Mouse (Mus musculus): ENCODE results near the gene Pigt. TPM values are rescaled to one million over a fixed set of nuclear protein-coding genes. Genes with fewer than 3 reads are reported as not detected.

Gene Pigt
- polyA plus RNA-seq, 1 experiment from 2014 or later: 67.3 TPM

DNA sequence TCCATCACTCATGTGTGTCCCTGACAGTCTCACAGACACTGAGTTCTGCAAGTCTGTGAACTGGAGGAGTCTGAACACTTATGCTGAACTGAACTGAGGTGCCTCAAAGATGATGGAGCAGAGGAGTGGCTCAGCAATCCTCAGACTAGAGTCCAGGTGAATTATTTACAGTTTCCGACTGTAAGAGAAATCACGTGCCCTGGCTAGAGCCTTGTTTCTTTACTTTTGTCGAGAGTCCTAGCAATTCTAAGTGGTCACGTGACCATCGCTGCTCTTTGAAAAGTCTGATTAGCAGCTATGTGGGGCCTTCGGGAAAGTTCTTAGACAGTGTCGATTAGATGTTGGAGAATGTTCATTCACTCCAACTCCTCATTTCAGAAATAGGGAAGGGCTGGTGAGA, 39.4 kb upstream of the Pigt start:
- no peak overlapping the region for H3K4me3 ChIP-seq
- 0 out of 2 replicates have a peak overlapping the region, but pooled peaks have one; percentile 24 for H3K9ac ChIP-seq
- peaks cover 2% of the 10 kb centered on the region for H3K36me3 ChIP-seq
- no peak overlapping the region for H3K27ac ChIP-seq
- 64% methylated on average over 7 of the region's 7 CpGs for WGBS
- peaks cover 24% of the 10 kb centered on the region for H3K4me1 ChIP-seq (replicated peaks)
- no peaks in the 10 kb centered on the region for H3K9me3 ChIP-seq
- no peak overlapping the region for H3K4me2 ChIP-seq
- ATAC-seq (ENCODE audit: low FRiP score): no peak
- no peaks in the 10 kb centered on the region for H3K27me3 ChIP-seq

DNA sequence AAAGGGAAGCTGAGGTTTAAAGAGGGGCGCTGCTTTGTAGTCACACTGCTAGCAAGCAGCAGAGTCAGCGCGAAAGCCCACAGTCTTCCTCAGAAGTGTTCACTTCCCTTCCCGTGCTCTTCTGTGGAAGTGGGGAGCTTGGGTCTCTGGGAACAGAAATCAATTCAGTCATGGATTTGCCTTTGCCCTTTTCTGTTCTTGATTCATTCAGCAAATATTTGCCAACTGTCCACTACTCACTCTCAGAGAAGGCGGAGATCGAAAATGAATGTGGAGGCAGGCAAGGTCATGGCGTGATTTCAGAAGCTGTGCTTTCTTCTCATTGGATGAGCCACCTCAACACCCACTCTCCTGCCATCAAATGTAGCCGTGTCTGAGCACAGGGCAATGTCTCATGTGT, 38.8 kb upstream of the Pigt start:
- no peaks in the 10 kb centered on the region for H3K27me3 ChIP-seq
- H3K9me3 ChIP-seq: no peaks in the 10 kb centered on the region
- ATAC-seq (ENCODE audit: low FRiP score): no peak
- WGBS: 93% methylated on average over 8 of the region's 8 CpGs
- no peak overlapping the region for H3K27ac ChIP-seq
- H3K4me3 ChIP-seq: no peak overlapping the region
- no peak overlapping the region for H3K4me2 ChIP-seq
- peaks cover 8% of the 10 kb centered on the region for H3K36me3 ChIP-seq
- peaks cover 28% of the 10 kb centered on the region for H3K4me1 ChIP-seq (replicated peaks)
- H3K9ac ChIP-seq: no peak overlapping the region

DNA sequence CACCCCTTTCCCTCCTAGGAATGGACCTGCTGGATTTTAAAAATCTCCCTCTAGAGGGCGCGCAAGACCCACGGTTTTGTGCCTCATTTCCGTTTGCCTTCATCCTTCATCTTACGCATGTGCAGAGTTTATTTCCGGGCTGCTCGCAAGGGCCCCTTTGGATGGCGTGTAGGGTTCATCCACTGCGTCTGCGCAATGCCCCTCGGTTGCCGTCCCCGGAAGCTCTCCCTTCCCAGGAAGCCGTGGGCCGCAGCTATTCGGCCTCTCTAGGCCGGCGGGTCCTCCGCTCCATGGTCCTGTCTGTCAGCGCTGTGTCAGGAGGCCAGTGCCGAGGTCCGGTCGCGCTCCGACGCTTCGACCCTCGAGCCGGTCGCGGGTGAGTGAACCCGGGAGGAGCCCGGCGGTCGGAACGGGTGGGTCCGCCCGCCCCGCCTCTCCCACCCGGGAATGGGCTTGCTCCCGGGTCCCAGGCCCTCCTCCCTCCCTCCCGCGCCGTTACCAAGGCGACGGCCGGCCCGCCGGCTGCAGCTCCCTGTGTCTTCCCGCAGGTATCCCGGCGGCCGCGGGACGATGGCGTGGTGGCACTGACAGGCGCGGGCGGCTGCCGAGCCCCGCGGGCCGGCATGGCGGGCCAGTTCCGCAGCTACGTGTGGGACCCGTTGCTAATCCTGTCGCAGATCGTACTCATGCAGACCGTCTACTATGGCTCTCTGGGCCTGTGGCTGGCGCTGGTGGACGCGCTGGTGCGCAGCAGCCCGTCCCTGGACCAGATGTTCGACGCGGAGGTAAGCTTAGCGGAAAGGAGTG, 36.4 kb upstream of the Pigt start, which contains the start of gene Gm20458:
TSS of gene Gm20458 (plus strand) at position 223 of the 807 bp plus-strand sequence.
- Histone ChIP-seq H3K4me1 (replicated peaks) (peaks cover 28% of the 10 kb centered on the region), H3K4me2 (peak within 1 kb of the TSS; percentile 82), H3K36me3 (peaks cover 32% of the 10 kb centered on the region), H3K9ac (peak within 1 kb of the TSS; percentile 89), H3K27ac (peak within 1 kb of the TSS; percentile 94), H3K4me3 (peak within 1 kb of the TSS; percentile 93), H3K9me3 (no peaks in the 10 kb centered on the region), H3K27me3 (no peaks in the 10 kb centered on the region)
- WGBS: under 1% methylated on average over 76 of the region's 79 CpGs
- ATAC-seq (ENCODE audit: low FRiP score): peak; percentile 98

DNA sequence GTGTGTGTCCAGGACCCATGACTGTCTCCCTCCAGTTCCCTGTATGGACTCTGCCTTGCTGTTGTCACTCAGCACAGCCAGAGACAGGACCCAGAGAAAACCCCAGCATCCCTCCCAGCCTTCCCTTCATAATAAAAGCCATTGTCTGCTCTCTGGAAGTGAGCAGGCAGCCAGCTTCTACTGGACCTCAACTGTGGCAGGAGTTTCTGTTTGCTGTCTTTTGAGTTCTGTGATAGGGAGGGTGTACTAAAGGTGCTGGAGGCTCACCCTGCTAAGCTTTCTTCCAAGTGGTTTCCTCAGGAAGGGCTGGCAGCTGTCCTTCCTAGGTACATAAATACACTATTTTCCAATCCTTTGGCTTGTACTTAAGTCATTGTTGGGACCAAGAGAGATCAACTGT, 32.2 kb upstream of the Pigt start:
- H3K9ac ChIP-seq: no peak overlapping the region
- H3K27me3 ChIP-seq: no peaks in the 10 kb centered on the region
- no peak overlapping the region for H3K4me3 ChIP-seq
- H3K9me3 ChIP-seq: no peaks in the 10 kb centered on the region
- H3K27ac ChIP-seq: no peak overlapping the region
- peaks cover 71% of the 10 kb centered on the region for H3K36me3 ChIP-seq
- no peak for ATAC-seq (ENCODE audit: low FRiP score)
- H3K4me2 ChIP-seq: no peak overlapping the region
- H3K4me1 ChIP-seq (replicated peaks): peaks cover 20% of the 10 kb centered on the region

DNA sequence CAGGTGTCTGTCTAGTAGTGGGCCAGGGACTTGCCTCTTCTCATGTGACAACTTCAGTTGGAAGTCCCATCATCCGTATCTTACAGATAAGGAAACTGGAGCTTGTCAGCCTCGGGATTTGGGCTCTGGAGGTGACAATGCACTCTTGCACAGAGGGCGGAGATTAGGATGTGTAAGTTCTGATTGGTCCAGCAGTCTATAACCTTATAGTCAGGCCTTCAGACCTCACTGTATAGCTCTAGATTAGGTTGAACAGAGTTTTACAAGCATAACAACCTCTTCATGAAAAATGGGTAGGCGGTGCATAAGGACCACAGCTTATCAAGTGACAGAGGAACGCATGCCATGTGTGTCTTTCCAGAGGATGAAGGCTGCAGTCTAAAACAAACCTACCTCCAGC, 30.5 kb upstream of the Pigt start:
- peaks cover 81% of the 10 kb centered on the region for H3K36me3 ChIP-seq
- no peak overlapping the region for H3K27ac ChIP-seq
- H3K9ac ChIP-seq: no peak overlapping the region
- WGBS: 92% methylated on average over 5 of the region's 5 CpGs
- no peak overlapping the region for H3K4me2 ChIP-seq
- H3K27me3 ChIP-seq: no peaks in the 10 kb centered on the region
- H3K4me3 ChIP-seq: no peak overlapping the region
- ATAC-seq (ENCODE audit: low FRiP score): no peak
- no peaks in the 10 kb centered on the region for H3K9me3 ChIP-seq
- H3K4me1 ChIP-seq (replicated peaks): peaks cover 15% of the 10 kb centered on the region

DNA sequence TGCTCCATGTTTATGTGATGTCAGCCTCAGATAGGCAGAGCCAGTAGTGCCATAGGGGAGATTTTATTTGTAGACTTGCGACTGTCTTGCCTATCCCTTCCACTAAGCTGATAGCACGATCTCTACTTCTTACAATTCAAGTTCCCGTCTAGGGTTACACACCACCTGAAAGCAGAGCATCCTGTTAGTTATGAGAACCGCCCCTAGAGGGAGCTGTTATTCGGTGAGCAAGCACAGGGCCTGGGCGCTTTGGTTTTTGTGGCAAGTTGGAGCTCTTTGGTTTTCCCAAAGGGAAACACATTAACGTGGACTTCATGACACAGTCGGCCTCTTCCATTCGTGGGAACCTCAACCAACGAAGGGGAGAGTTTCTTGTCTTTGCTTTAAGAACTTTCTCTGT, 27.1 kb upstream of the Pigt start:
- peaks cover 79% of the 10 kb centered on the region for H3K36me3 ChIP-seq
- no peaks in the 10 kb centered on the region for H3K4me1 ChIP-seq (replicated peaks)
- no peaks in the 10 kb centered on the region for H3K27me3 ChIP-seq
- H3K4me2 ChIP-seq: no peak overlapping the region
- H3K4me3 ChIP-seq: no peak overlapping the region
- H3K9ac ChIP-seq: no peak overlapping the region
- ATAC-seq (ENCODE audit: low FRiP score): no peak
- 32% methylated on average over 10 of the region's 10 CpGs for WGBS
- no peaks in the 10 kb centered on the region for H3K9me3 ChIP-seq
- no peak overlapping the region for H3K27ac ChIP-seq

DNA sequence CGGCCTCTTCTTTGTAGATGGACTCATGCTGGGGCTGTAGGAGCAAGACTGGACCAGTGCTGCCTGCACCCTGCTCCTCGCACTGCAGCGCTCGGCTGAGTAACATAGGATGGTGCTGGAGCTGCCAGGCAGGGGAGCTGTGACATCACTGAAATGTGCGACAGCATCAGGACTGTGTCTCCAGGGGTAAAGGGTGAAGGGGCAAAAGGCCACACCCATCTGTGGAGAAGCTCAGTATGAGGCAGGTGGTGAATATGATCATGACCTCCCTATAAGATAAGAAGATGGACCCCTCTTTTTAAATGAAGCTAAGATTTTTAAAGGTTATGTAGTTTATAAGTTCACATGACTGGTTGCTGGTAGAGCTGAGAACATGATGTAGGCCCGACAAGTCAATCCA, 23.7 kb upstream of the Pigt start, which contains the start of gene Trp53tg5:
TSS of gene Trp53tg5 (minus strand) at position 101 of the 400 bp plus-strand sequence.
- Histone ChIP-seq H3K9me3 (no peaks in the 10 kb centered on the region), H3K4me2 (no peak within 1 kb of the TSS), H3K27me3 (no peaks in the 10 kb centered on the region), H3K4me3 (no peak within 1 kb of the TSS), H3K4me1 (replicated peaks) (no peaks in the 10 kb centered on the region), H3K36me3 (peaks cover 69% of the 10 kb centered on the region), H3K9ac (no peak within 1 kb of the TSS), H3K27ac (no peak within 1 kb of the TSS)
- no peak for ATAC-seq (ENCODE audit: low FRiP score)
- WGBS: 89% methylated on average over 6 of the region's 6 CpGs

DNA sequence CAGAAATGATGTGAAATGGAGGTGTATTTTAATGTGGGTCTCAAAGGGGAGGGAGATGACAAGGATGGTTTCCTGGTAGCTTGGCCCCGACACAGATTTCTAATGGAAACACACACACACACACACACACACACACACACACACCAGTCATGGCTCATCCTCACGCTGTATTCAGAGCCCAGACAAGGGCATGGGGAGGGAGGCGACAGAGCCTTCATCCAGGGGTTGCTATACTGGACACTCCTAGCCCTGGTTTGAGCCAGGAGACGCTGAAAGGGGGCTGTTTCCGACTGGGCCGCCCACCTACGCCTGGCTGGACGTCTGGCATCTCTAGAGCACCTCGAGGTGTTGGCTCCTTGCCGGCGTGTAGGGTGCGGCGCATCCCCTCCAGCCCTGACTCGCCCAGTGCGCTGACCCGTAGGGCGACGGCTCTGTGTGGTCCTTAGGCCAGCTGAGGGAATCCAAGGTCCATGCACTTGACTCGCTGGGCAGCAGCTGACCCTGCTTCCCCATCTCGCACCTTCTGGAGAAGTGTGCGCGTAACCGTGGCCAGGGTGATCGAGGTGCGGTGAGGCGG, 11.6 kb upstream of the Pigt start, which contains the start of gene Dbndd2:
TSS of gene Dbndd2 (plus strand) at position 426 of the 577 bp plus-strand sequence.
- Histone ChIP-seq H3K36me3 (peaks cover 12% of the 10 kb centered on the region), H3K4me2 (peak within 1 kb of the TSS; percentile 100), H3K4me3 (peak within 1 kb of the TSS; percentile 77), H3K27ac (no peak within 1 kb of the TSS; the same call in 1 of the 2 replicates), H3K4me1 (replicated peaks) (peaks cover 16% of the 10 kb centered on the region), H3K9ac (peak within 1 kb of the TSS; percentile 79), H3K27me3 (peaks cover 47% of the 10 kb centered on the region), H3K9me3 (no peaks in the 10 kb centered on the region)
- WGBS: under 1% methylated on average over 25 of the region's 26 CpGs
- peak; percentile 79 for ATAC-seq (ENCODE audit: low FRiP score)

DNA sequence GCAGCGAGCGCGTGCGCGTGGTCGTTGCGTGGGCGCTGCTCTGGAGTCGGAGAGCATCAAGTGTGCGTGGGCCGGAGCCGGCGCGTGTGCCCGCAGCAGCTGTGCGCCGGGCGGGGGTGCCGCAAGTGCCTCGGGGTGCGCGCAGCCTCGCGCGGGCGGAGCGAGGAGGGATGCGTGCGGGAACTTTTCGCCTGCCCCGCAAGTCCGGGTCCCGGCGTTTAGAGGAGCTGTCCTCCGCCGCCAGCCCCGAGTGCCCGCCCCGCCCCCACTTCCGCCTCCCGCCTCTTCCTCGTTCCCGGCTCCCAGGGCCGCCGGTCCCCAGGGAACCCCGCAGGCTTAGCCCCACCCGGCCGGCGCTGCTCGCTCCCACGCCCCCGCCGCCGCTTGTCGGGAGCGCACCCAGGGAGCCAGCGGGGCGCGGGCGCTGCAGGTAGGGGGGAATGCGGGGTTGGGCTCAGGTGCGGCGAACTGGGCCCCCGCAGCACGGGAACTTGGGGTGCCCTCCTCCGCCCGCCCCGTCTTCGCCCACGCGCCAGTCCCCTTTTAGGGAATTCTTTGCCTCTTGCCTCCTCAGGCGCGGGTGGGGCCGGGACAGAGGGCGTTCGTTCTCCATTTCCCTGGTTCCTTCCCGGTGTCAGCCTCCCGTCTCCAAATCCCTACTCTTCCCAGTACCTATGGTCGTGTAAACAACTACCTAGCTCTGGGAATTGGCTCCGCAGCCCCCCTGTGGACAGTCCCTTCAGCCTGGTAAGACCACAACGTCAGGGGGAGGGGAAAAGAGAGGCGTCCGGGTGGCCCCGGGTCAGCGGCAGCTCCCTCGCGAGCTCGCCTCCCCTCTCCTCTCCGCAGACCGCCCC, 10.8 kb upstream of the Pigt start:
- Histone ChIP-seq H3K36me3 (peaks cover 15% of the 10 kb centered on the region), H3K9ac (peak overlapping the region; percentile 79), H3K4me1 (replicated peaks) (peaks cover 16% of the 10 kb centered on the region), H3K4me2 (peak overlapping the region; percentile 100), H3K27ac (no peak overlapping the region; the same call in 1 of the 2 replicates), H3K27me3 (peaks cover 47% of the 10 kb centered on the region), H3K4me3 (peak overlapping the region; percentile 77), H3K9me3 (no peaks in the 10 kb centered on the region)
- WGBS: under 1% methylated on average over 48 of the region's 90 CpGs
- ATAC-seq (ENCODE audit: low FRiP score): peak; percentile 72

DNA sequence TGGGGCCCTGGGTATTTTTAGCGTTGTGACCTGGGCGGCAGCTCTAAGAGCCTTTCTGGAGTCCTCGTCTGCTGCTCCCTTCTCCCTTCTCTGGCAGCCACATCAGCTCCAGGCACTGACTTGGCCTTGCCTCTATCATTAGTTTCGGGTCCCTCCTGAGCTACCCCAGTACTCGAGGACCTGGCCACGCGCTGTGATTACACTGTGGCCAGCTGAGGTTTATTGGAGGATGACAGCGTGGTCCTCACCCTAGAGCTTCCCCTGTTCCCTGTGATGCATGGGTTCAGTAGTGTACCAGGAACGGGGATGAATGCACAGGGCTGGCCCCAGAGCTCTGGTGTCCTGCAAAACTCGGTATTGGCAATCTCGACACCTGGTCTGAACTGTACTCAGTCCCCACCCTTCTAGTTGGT, 10.2 kb upstream of the Pigt start:
- H3K4me1 ChIP-seq (replicated peaks): peaks cover 16% of the 10 kb centered on the region
- H3K9me3 ChIP-seq: no peaks in the 10 kb centered on the region
- H3K36me3 ChIP-seq: peaks cover 15% of the 10 kb centered on the region
- peak overlapping the region; percentile 77 for H3K4me3 ChIP-seq
- peak overlapping the region; percentile 79 for H3K9ac ChIP-seq
- H3K4me2 ChIP-seq: peak overlapping the region; percentile 100
- ATAC-seq (ENCODE audit: low FRiP score): peak; percentile 10; the same call in 1 of the 2 replicates
- H3K27me3 ChIP-seq: peaks cover 47% of the 10 kb centered on the region
- 9% methylated on average over 11 of the region's 11 CpGs for WGBS
- H3K27ac ChIP-seq: no peak overlapping the region

DNA sequence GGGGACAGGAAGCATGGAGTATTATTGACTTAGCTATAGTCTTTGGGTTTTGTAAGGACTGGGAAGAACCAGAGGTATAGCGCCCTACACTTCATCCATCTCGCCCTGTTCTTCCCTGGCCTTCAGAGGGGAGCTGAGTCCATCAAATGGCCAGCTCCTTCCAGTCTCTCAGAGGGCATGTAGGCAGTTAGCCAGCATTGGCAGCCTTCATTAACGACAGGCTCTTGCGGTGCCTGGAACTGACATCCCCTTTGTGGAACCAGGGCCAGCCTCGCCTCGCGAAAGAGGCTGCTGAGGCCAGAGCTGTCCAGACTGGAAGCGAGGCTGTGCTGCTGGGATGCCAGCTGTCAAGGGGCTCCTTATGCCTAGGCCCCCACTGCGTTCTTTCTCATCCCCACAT, 9.5 kb upstream of the Pigt start:
- Histone ChIP-seq H3K36me3 (peaks cover 15% of the 10 kb centered on the region), H3K9ac (no peak overlapping the region), H3K27ac (no peak overlapping the region), H3K4me1 (replicated peaks) (peaks cover 16% of the 10 kb centered on the region), H3K4me2 (no peak overlapping the region), H3K27me3 (peaks cover 47% of the 10 kb centered on the region), H3K9me3 (no peaks in the 10 kb centered on the region), H3K4me3 (no peak overlapping the region)
- ATAC-seq (ENCODE audit: low FRiP score): no peak
- WGBS: 61% methylated on average over 9 of the region's 9 CpGs

DNA sequence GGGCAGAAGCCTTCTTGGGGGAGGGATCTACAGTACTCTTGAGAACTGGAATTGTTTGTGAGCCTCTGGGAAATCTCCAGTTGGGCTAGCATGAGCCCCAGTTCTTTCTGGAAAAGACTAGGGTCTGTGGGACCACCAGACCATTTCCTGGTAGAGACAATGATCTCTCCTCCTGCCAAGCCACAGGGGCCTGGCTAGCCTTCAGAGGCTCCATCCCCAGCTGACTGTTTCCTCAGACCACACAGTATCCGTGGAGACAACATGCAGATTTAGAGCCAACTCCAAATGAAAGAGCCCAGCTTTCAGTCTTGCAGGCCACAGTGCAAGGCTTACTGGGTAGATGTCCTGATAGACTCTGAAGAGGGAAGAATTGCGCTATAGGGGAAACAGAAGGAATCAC, 3.2 kb upstream of the Pigt start:
- no peak for ATAC-seq (ENCODE audit: low FRiP score)

More for the DNA sequence above, 3.2 kb upstream of the Pigt start:
- Histone ChIP-seq H3K9ac (no peak overlapping the region), H3K27me3 (no peaks in the 10 kb centered on the region), H3K9me3 (no peaks in the 10 kb centered on the region), H3K27ac (no peak overlapping the region), H3K36me3 (peaks cover 17% of the 10 kb centered on the region), H3K4me2 (no peak overlapping the region), H3K4me3 (no peak overlapping the region), H3K4me1 (replicated peaks) (peaks cover 19% of the 10 kb centered on the region)
- 48% methylated on average over 2 of the region's 2 CpGs for WGBS
